Mouse (Mus musculus) intestine, embryonic 16.5 days (tissue): ENCODE measurements around the gene Tigit. TPM values are rescaled to one million over a fixed set of nuclear protein-coding genes. Genes with fewer than 3 reads are reported as not detected.

Experiments used
- ATAC-seq: fragments of 200-750 bp; cut with Nextera tagmentation; 2 replicates; pipeline ENCODE4 v1.8.0; 2017; ENCODE audit warnings: moderate TSS enrichment, moderate library complexity
- H3K27ac ChIP-seq: fragments of 300-500 bp; sonication (generic); 2 replicates; pipeline ENCODE4 v1.5.1; 2014; ENCODE audit warnings: mild to moderate bottlenecking, low read length
- H3K27me3 ChIP-seq: fragments of 300-500 bp; sonication (generic); replicated peaks from 2 replicates; pipeline ENCODE4 v1.6.1; 2014; ENCODE audit warnings: low read length, control low read depth, mixed read lengths; ENCODE audit not compliant: control insufficient read depth, insufficient read depth
- H3K36me3 ChIP-seq: fragments of 300-500 bp; sonication (generic); 2 replicates; pipeline ENCODE4 v1.6.1; 2014; ENCODE audit warnings: low read length, control low read depth; ENCODE audit not compliant: control insufficient read depth, insufficient read depth
- H3K4me1 ChIP-seq: fragments of 300-500 bp; sonication (generic); 2 replicates; pipeline ENCODE4 v1.6.1; 2014; ENCODE audit warnings: low read length, control low read depth, mixed read lengths; ENCODE audit not compliant: control insufficient read depth, insufficient read depth
- H3K4me2 ChIP-seq: fragments of 300-500 bp; sonication (generic); 2 replicates; pipeline ENCODE4 v1.6.1; 2014; ENCODE audit warnings: low read depth, low read length, control low read depth
- H3K4me3 ChIP-seq: fragments of 300-500 bp; sonication (generic); 2 replicates; pipeline ENCODE4 v1.5.1; 2014; ENCODE audit warnings: mild to moderate bottlenecking, low read length
- H3K9ac ChIP-seq: fragments of 300-500 bp; sonication (generic); 2 replicates; pipeline ENCODE4 v1.6.1; 2014; ENCODE audit warnings: low read depth, low read length
- H3K9me3 ChIP-seq: fragments of 300-500 bp; sonication (generic); 2 replicates; pipeline ENCODE4 v1.6.1; 2016; ENCODE audit warnings: low read length, control low read depth; ENCODE audit not compliant: control insufficient read depth
- WGBS: fragments of 180-500 bp; shearing (Covaris S2); extraction: QIAGEN DNeasy Blood & Tissue Kit; methylation state at CpG from one replicate; pipeline ENCODE4 v1.1.7; 2014; 5-methylcytosine and 5-hydroxymethylcytosine counted together
- polyA plus RNA-seq: library from polyadenylated mRNA; unstranded; fragments of >200 nt; fragmentation: Nextera tagmentation; extraction: Ambion mirVana; gene quantifications from 2 replicates; pipeline ENCODE4 v1.2.1, GENCODE M21; 2015

Tigit gene
- polyA plus RNA-seq, 1 experiment from 2014 or later = not detected

DNA sequence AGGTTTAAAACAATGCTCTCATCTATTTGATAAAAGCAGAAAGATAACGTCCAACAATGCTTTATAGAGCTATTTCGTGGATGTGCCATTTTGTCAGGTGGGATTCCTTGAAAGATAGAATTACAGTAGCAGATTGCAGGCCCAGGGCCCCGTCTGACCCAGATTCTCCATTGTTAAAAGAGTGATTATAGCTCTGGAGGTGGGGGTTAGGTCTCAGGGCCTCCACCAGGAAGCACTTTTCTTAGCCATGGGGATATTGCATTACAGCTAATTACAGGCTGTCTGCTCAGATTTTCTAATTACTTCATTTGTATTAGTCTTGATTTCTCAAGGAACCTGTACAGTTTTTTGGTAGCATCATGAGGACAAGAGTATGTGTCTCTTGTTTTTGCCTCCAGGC, 10.5 kb upstream of the Tigit start:
- Histone ChIP-seq H3K4me2 (no peak overlapping the region), H3K27me3 (no peaks in the 10 kb centered on the region), H3K9me3 (no peaks in the 10 kb centered on the region), H3K27ac (no peak overlapping the region), H3K9ac (no peak overlapping the region), H3K36me3 (no peaks in the 10 kb centered on the region), H3K4me1 (no peaks in the 10 kb centered on the region), H3K4me3 (no peak overlapping the region)
- ATAC-seq = no peak
- WGBS = 80% methylated on average over 3 of the region's 3 CpGs

DNA sequence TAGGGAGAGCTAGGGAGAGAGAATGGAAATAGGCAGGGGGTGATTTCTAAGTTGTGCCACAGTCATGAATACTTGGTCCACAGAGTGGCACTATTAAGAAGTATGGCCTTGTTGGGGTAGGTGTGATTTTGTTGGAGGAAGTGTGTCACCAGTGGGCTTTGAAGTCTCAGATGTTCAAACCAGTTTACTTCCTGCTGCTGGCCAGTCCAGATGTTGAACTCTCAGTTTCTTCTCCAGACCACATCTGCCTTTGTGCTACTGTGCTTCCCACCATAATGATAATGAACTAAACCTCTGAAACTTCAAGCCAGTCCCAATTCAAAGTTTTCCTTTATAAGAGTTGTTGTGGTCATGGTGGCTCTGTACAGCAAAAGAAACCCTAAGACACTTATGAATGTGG, 8.8 kb upstream of the Tigit start:
- Histone ChIP-seq H3K36me3 (no peaks in the 10 kb centered on the region), H3K4me2 (no peak overlapping the region), H3K27ac (no peak overlapping the region), H3K27me3 (no peaks in the 10 kb centered on the region), H3K9ac (no peak overlapping the region), H3K4me3 (no peak overlapping the region), H3K9me3 (no peaks in the 10 kb centered on the region), H3K4me1 (no peaks in the 10 kb centered on the region)
- ATAC-seq = no peak

DNA sequence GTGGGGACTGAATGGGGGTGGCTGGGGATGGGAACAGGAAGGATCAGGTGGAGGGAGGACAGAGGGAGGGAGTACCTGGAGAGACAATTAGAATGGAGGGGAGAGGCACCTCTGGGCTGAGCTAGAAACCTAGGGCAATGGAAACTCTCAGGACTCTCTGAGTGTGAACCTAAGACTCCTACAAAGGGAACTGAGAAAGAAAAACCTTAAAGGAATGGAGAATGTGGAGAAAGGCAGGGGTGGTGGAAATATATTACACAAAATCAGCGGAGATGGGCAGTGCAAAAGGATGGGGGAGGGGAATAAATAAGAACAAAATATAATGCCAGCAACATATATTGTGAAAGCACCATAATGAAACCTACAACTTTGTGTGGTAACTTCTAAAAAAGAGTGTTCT, 8.0 kb upstream of the Tigit start:
- Histone ChIP-seq H3K36me3 (no peaks in the 10 kb centered on the region), H3K4me2 (no peak overlapping the region), H3K4me1 (no peaks in the 10 kb centered on the region), H3K9ac (no peak overlapping the region), H3K9me3 (no peaks in the 10 kb centered on the region), H3K27me3 (no peaks in the 10 kb centered on the region), H3K4me3 (no peak overlapping the region), H3K27ac (no peak overlapping the region)
- WGBS = 97% methylated on average over 1 of the region's 1 CpGs
- no peak for ATAC-seq

DNA sequence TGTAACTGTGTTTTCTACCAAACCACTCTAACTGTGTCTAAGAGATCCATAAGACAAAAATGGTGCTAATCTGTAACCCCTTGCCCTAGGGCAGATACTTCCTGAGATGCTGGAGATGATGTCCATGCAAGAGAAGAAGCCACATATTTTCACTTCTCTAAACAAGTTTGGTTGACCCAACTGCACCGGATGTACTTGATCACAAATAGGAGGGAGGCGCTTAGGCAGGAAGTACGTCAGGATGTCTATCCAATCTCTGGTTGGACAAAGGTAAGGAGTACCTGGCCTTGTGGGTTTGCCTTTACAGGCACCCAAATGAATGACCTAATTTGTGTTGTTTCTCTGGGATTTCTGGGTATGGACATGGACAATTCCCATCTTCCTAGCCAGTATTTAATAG, 4.3 kb upstream of the Tigit start:
- Histone ChIP-seq H3K9ac (no peak overlapping the region), H3K27me3 (no peaks in the 10 kb centered on the region), H3K4me1 (no peaks in the 10 kb centered on the region), H3K27ac (no peak overlapping the region), H3K4me3 (no peak overlapping the region), H3K36me3 (no peaks in the 10 kb centered on the region), H3K9me3 (no peaks in the 10 kb centered on the region), H3K4me2 (no peak overlapping the region)
- no peak for ATAC-seq
- WGBS = 93% methylated on average over 3 of the region's 3 CpGs

DNA sequence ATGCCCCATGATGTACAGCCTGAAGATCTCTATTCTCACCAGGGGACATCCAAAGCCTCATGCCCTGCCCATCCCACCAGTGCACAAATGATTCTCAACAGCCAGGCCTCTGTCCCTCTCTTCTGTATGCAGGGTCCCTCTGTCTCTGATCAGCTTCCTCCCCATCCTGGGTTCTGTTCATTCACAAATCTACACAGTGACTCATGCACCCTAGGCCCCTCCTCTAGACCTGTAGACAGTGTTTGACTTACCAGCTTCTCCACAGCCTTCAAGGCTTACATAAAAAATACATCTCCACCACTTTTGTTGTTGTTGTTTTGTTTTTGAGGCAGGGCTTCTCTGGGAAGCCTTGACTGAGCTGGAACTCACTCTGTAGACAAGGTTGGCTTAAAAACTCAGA, 915 bp upstream of the Tigit start:
- ATAC-seq = no peak
- H3K9me3 ChIP-seq = no peaks in the 10 kb centered on the region
- H3K9ac ChIP-seq = no peak overlapping the region
- no peaks in the 10 kb centered on the region for H3K27me3 ChIP-seq
- no peak overlapping the region for H3K4me2 ChIP-seq
- no peaks in the 10 kb centered on the region for H3K4me1 ChIP-seq
- H3K4me3 ChIP-seq = no peak overlapping the region
- no peaks in the 10 kb centered on the region for H3K36me3 ChIP-seq
- no peak overlapping the region for H3K27ac ChIP-seq

DNA sequence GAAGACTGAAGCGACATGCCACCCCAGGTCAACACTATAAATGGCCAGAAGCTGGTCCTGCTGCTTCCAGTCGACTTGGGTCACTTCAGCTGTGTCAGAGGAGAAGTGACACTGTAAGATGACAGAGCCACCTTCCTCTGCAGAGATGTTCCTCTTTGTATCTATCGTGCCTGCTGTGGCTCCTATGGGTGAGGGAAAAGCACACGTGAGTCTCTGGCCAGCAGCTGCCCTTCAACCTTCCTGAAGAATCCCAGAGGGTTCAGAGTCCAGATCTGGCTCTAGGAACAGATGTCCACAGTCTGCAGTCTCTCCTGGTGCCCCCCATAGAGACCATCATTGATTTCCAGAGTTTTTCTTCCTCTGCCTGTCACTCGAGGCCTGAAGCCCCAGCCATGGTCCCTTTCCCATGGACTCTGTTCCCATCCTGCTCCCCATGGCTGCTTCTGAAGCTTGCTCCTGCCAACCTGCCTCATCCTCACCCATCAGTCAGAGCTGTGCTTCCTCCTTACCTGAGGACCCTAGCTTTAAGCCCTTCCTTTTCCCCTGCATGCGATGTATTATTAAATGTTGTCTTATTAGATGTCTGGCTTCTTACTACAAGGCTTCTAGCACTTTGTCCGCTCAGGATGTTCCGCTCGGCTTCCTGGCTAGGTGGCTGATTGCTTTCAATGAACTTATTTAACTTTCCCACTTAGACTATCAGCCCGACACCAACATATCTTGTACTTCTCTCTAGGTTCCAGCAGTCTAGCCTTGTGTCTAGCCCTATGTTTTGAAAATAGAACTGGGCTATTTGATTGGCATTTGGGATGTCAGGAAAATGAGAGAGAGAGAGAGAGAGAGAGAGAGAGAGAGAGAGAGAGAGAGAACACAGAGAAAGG, 1.6 kb downstream of the Tigit start:
- no peaks in the 10 kb centered on the region for H3K4me1 ChIP-seq
- H3K27ac ChIP-seq = no peak overlapping the region
- H3K27me3 ChIP-seq = no peaks in the 10 kb centered on the region
- no peak for ATAC-seq
- no peak overlapping the region for H3K9ac ChIP-seq
- no peak overlapping the region for H3K4me3 ChIP-seq
- no peak overlapping the region for H3K4me2 ChIP-seq
- H3K36me3 ChIP-seq = no peaks in the 10 kb centered on the region
- 89% methylated on average over 10 of the region's 10 CpGs for WGBS
- H3K9me3 ChIP-seq = no peaks in the 10 kb centered on the region

DNA sequence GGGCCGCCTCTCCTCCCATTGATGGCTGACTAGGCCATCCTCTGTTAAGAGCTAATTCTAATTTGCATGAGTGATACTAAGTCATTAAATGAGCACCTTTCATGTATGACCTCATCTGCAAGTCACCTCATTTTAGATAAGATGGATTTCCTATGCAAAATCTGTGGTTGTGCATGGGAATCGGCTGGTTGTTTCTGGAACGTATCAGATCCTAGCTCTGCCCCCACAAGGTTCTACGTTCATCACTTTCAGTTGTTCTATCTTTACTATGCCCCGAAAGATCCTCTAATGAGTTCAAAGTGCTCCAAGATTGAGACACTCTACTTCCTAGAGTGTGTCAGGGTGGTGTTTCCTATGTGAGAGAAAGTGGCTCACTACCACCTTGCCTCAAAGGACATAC, 2.4 kb downstream of the Tigit start:
- no peak overlapping the region for H3K9ac ChIP-seq
- ATAC-seq = no peak
- 89% methylated on average over 5 of the region's 5 CpGs for WGBS
- H3K4me3 ChIP-seq = no peak overlapping the region
- H3K4me1 ChIP-seq = no peaks in the 10 kb centered on the region
- no peaks in the 10 kb centered on the region for H3K9me3 ChIP-seq
- no peaks in the 10 kb centered on the region for H3K27me3 ChIP-seq
- no peak overlapping the region for H3K27ac ChIP-seq
- H3K4me2 ChIP-seq = no peak overlapping the region
- H3K36me3 ChIP-seq = no peaks in the 10 kb centered on the region

DNA sequence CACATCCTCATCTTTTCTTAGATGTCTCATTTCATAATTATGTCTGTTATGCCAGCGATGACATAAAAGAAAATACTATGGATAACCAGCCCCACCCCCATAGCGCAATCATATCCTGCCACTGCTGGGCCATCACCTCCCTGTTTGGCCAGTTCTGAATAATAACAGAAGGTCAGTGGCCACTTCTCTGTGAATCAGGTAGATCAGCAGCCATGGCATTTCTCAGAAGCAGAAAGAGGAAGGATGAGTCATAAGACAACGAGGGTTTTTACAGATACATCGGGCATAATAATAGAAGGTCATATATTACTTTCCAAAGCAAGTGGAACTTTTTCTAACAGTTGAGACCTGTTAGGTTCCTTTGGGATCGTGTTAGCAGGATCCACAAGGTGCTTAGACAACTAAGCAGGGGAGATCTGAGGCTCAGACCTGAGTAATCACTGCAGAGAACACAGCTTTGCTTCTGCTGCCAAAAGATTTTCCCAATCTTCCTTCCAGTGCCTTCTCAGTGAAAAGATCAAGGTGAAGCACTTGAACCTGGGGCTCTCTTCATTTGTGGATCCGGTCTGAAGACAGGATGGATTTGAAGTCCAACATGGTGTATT, 8.7 kb downstream of the Tigit start:
- Histone ChIP-seq H3K4me1 (no peaks in the 10 kb centered on the region), H3K9me3 (no peaks in the 10 kb centered on the region), H3K36me3 (no peaks in the 10 kb centered on the region), H3K4me2 (no peak overlapping the region), H3K27ac (no peak overlapping the region), H3K4me3 (no peak overlapping the region), H3K9ac (no peak overlapping the region), H3K27me3 (no peaks in the 10 kb centered on the region)
- no peak for ATAC-seq
- WGBS = 83% methylated on average over 6 of the region's 6 CpGs

DNA sequence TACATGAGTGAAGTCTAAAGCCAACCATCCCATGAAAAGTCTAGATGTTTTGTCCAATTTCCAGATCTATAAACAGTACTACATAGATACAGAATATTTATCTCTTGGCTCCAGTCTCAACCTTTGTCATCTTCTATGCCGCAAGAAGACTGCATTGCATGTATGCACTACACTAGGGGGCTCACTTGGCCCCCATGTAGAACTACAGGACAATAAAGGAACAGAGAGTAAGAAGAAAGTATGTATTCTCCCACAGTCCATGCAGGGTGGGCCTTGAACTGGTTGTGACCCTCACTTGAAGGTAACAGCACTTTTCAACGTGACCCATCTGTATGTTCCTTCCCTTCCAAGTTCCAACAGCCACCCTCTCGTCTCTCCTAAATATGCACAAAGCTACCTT, 9.7 kb downstream of the Tigit start:
- no peak overlapping the region for H3K4me3 ChIP-seq
- no peaks in the 10 kb centered on the region for H3K9me3 ChIP-seq
- no peak overlapping the region for H3K27ac ChIP-seq
- H3K4me2 ChIP-seq = no peak overlapping the region
- no peaks in the 10 kb centered on the region for H3K36me3 ChIP-seq
- no peaks in the 10 kb centered on the region for H3K4me1 ChIP-seq
- H3K27me3 ChIP-seq = no peaks in the 10 kb centered on the region
- no peak overlapping the region for H3K9ac ChIP-seq
- ATAC-seq = no peak
- WGBS = 89% methylated on average over 3 of the region's 3 CpGs

DNA sequence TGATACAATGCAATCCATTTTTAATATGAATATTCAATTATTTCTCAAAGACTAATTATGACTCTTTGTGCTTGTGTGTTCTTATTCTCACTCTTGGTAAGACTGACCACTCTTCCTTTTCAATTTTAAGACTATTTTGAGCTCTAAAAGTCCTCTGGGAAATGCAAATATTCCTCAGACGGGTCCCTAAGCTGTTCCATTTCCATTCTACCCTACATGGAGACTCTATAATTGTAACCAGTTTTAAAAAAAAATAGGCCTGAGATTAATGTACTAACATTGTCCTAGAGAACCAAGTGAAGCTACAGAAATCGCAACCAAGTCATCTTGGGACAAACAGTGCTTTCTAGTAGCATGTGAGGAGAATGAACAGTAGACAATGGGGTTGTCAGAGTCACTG, 10.7 kb downstream of the Tigit start:
- no peaks in the 10 kb centered on the region for H3K27me3 ChIP-seq
- no peak overlapping the region for H3K27ac ChIP-seq
- no peaks in the 10 kb centered on the region for H3K4me1 ChIP-seq
- H3K4me2 ChIP-seq = no peak overlapping the region
- H3K4me3 ChIP-seq = no peak overlapping the region
- ATAC-seq = no peak
- H3K9me3 ChIP-seq = no peaks in the 10 kb centered on the region
- H3K36me3 ChIP-seq = no peaks in the 10 kb centered on the region
- 89% methylated on average over 2 of the region's 2 CpGs for WGBS
- no peak overlapping the region for H3K9ac ChIP-seq
